Mouse (Mus musculus) lung, embryonic 16.5 days (tissue): ENCODE results near the gene Spdl1. TPM values are rescaled to one million over a fixed set of nuclear protein-coding genes. Genes with fewer than 3 reads are reported as not detected.
A peak's percentile ranks its signal among the peaks of the same experiment; 100 is the strongest.

Source experiments
- ATAC-seq: fragments of 200-750 bp; cut with Nextera tagmentation; 2 replicates; pipeline ENCODE4 v1.8.0; 2017; ENCODE audit warnings: low read depth, mild to moderate bottlenecking, moderate library complexity
- H3K27ac ChIP-seq: fragments of 300-500 bp; sonication (generic); 2 replicates; pipeline ENCODE4 v1.5.1; 2014; ENCODE audit warnings: mild to moderate bottlenecking, control low read depth, low read length
- H3K27me3 ChIP-seq: fragments of 300-500 bp; sonication (generic); 2 replicates; pipeline ENCODE4 v1.6.1; 2014; ENCODE audit warnings: low read depth, low read length, mixed read lengths; ENCODE audit not compliant: control insufficient read depth, insufficient read depth
- H3K36me3 ChIP-seq: fragments of 300-500 bp; sonication (generic); 2 replicates; pipeline ENCODE4 v1.6.1; 2014; ENCODE audit warnings: low read length; ENCODE audit not compliant: control insufficient read depth, insufficient read depth
- H3K4me1 ChIP-seq: fragments of 300-500 bp; sonication (generic); replicated peaks from 2 replicates; pipeline ENCODE4 v1.6.1; 2014; ENCODE audit warnings: low read length, mixed read lengths; ENCODE audit not compliant: control insufficient read depth, insufficient read depth
- H3K4me2 ChIP-seq: fragments of 300-500 bp; sonication (generic); 2 replicates; pipeline ENCODE4 v1.6.1; 2014; ENCODE audit warnings: low read depth, low read length, control low read depth
- H3K4me3 ChIP-seq: fragments of 300-500 bp; sonication (generic); 2 replicates; pipeline ENCODE4 v1.5.1; 2014; ENCODE audit warnings: mild to moderate bottlenecking, low read length, control low read depth
- H3K9ac ChIP-seq: fragments of 300-500 bp; sonication (generic); 2 replicates; pipeline ENCODE4 v1.6.1; 2014; ENCODE audit warnings: low read length, control low read depth
- H3K9me3 ChIP-seq: fragments of 300-500 bp; sonication (generic); 2 replicates; pipeline ENCODE4 v1.6.1; 2016; ENCODE audit warnings: low read length; ENCODE audit not compliant: control insufficient read depth
- WGBS: fragments of 180-500 bp; shearing (Covaris S2); extraction: QIAGEN DNeasy Blood & Tissue Kit; methylation state at CpG from one replicate; pipeline ENCODE4 v1.1.7; 2014; 5-methylcytosine and 5-hydroxymethylcytosine counted together
- polyA plus RNA-seq: library from polyadenylated mRNA; unstranded; fragments of >200 nt; fragmentation: Nextera tagmentation; extraction: Ambion mirVana; gene quantifications from 2 replicates; pipeline ENCODE4 v1.2.1, GENCODE M21; 2015

Gene Spdl1
- polyA plus RNA-seq, 1 experiment from 2014 or later: 22.4 TPM

DNA sequence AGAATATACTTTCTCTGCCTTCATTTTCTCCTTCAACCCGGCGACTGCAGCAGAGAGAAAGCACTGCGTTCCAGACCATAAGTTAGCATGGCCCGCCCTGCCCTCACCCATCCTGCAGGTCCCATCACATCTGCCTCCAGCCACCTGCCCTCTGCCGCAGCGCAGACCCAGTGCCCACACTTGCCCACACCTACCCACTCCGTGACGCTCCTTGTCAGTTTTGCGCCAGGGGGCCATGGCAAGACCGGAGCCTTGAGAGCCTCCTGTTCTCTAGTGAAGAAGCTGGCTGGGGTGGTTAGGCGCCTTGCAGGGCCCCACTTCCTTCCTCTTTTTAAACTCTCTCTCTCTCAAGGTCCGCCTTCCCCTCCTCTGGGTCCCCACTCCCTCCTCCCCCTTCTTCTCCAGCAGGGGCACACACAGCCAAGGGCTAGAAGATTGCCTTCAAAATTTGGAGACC lies 49.8 kb downstream of the Spdl1 start, which contains the start of gene Dock2:
Gene Dock2, minus strand, starts transcription at position 306 of the 457 bp plus-strand sequence.
- no peaks in the 10 kb centered on the region for H3K4me1 ChIP-seq
- H3K9ac ChIP-seq: no peak within 1 kb of the TSS
- H3K27ac ChIP-seq: no peak within 1 kb of the TSS
- 70% methylated on average over 12 of the region's 12 CpGs for WGBS
- no peaks in the 10 kb centered on the region for H3K36me3 ChIP-seq
- ATAC-seq: no peak
- H3K27me3 ChIP-seq: no peaks in the 10 kb centered on the region
- no peaks in the 10 kb centered on the region for H3K9me3 ChIP-seq
- 0 out of 2 replicates have a peak within 1 kb of the TSS, but pooled peaks have one; percentile 8 for H3K4me3 ChIP-seq
- no peak within 1 kb of the TSS for H3K4me2 ChIP-seq

DNA sequence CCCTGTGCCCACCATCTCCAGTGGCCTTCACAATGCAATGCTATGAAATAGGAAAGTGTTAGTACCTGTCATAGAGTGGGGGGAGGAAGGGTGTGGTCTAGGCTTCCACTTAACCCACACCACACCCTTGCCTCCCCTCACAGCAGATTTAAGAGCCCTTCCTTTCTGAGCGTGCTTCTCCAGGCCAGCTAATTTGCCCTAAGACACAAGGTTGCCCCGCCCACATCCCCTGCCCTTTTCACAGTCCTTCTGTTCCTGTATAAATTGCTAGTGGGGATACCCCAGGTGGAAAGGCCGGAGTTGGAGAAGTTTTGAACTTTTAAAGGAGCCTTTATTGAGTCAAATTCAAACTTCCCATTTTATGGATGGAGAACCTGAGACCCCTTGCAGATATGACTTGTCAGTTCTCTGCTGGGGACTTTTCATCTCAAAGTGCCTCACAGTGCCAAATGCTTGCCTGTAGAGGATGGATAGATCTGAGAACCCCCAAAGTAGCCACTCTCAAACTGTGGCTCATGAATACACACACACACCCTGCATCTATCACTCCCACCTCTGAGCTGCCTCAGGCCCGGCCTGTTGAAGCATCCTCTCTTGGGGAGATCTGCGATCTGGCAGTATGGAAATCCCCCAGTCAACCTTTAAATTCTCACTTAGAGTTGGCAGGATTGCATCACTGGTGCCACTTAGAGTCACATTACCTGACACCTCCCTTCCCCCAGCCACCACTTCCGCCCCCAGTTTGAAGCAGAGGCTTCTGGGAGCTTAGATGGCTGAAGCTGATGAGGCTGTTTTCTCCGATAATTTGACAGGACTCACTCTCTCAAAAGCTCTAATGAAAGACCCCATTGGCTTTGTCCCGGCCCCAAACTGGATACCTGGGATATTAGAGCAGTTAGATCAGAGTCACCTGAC lies 50.7 kb downstream of the Spdl1 start:
- Histone ChIP-seq H3K4me1 (no peaks in the 10 kb centered on the region), H3K36me3 (no peaks in the 10 kb centered on the region), H3K9ac (no peak overlapping the region), H3K9me3 (no peaks in the 10 kb centered on the region), H3K27ac (no peak overlapping the region), H3K4me2 (no peak overlapping the region), H3K4me3 (0 out of 2 replicates have a peak overlapping the region, but pooled peaks have one; percentile 8), H3K27me3 (no peaks in the 10 kb centered on the region)
- ATAC-seq: no peak
- WGBS: 62% methylated on average over 8 of the region's 8 CpGs

DNA sequence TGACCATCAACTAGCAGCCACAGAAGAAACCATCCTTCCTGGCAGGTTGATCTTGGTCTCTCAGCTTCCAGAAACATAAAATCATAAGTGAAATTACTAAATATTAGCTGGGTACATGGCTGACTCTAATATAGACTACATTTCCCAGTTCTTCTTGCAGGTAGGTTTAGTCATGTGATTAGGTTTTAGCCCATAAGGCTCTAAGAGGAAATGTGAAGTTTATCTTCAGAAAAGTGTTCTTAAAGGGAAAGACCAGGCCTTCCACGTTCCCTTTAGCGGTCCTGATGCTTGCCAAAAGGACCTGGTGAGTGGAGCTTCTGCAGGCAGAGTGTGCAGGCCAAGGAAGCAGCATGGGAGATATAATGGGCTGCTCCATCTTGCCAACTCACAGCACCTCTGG lies 52.7 kb downstream of the Spdl1 start:
- Histone ChIP-seq H3K4me1 (no peaks in the 10 kb centered on the region), H3K27me3 (no peaks in the 10 kb centered on the region), H3K4me2 (no peak overlapping the region), H3K9me3 (no peaks in the 10 kb centered on the region), H3K9ac (no peak overlapping the region), H3K36me3 (no peaks in the 10 kb centered on the region), H3K27ac (no peak overlapping the region), H3K4me3 (no peak overlapping the region)
- WGBS: 69% methylated on average over 2 of the region's 2 CpGs
- ATAC-seq: no peak

DNA sequence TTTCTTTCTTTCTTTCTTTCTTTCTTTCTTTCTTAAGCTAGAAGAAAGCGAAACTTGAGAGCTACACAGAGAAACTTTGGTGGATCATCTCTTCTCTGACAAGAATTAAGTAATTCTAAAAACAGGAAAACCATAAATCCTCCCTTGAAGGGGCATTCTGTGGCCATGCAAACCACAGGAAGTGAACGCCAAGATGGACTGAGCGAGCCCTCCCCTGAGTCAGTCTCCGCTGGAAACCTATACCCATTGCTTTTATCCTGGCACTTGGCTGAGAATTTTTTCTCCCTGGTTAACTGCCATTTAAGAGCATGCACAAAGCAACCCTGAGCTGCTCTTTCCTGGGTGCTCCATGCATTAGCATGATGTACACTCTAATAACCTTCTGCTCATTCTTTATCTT lies 53.5 kb downstream of the Spdl1 start:
- Histone ChIP-seq H3K36me3 (no peaks in the 10 kb centered on the region), H3K4me2 (no peak overlapping the region), H3K27me3 (no peaks in the 10 kb centered on the region), H3K4me3 (no peak overlapping the region), H3K27ac (no peak overlapping the region), H3K9me3 (no peaks in the 10 kb centered on the region), H3K9ac (no peak overlapping the region), H3K4me1 (no peaks in the 10 kb centered on the region)
- no peak for ATAC-seq
- 79% methylated on average over 4 of the region's 4 CpGs for WGBS

DNA sequence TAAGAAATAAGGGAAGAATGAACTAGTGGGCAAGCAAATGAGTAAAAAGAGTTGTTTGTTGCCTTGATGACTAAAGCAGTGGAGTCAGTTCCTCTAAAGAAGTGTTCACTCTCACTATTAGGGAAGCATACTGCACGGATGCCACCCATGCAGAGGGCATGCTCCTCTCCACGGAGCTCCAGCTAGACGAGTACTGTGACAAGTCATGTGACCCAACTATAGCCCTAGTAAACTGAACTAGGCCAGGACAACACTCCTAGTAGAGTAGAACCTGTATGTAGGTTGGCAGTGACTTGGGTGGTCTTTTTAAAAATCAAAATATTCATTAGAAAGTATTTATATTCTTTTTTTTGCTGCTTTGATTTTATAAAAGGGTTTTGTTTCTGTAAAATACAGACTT lies 55.1 kb downstream of the Spdl1 start:
- H3K4me2 ChIP-seq: no peak overlapping the region
- H3K36me3 ChIP-seq: no peaks in the 10 kb centered on the region
- H3K27me3 ChIP-seq: no peaks in the 10 kb centered on the region
- H3K4me3 ChIP-seq: no peak overlapping the region
- ATAC-seq: no peak
- no peaks in the 10 kb centered on the region for H3K9me3 ChIP-seq
- WGBS: 64% methylated on average over 3 of the region's 3 CpGs
- H3K27ac ChIP-seq: no peak overlapping the region
- H3K4me1 ChIP-seq: no peaks in the 10 kb centered on the region
- no peak overlapping the region for H3K9ac ChIP-seq

DNA sequence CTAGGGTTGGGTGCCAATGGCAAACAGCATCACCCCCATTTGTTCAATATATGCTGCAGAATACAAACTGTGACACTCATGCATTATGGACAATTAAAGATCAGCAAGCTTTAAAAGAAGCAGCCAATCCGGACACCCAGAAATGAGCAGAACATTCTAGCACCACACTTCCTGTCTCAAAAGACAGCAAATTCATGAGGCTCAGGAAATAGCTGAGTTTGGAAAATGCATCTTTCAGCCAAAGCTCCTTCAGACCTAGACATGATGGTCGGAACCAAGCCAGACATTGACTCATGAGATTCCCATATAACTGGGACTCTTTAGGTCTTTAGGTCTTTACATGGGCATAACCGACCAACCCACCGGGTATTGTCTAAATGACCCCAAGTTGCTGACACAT lies 55.9 kb downstream of the Spdl1 start:
- H3K27me3 ChIP-seq: no peaks in the 10 kb centered on the region
- H3K9me3 ChIP-seq: no peaks in the 10 kb centered on the region
- H3K9ac ChIP-seq: no peak overlapping the region
- no peaks in the 10 kb centered on the region for H3K4me1 ChIP-seq
- H3K27ac ChIP-seq: no peak overlapping the region
- no peak for ATAC-seq
- 84% methylated on average over 4 of the region's 4 CpGs for WGBS
- no peaks in the 10 kb centered on the region for H3K36me3 ChIP-seq
- no peak overlapping the region for H3K4me3 ChIP-seq
- no peak overlapping the region for H3K4me2 ChIP-seq

DNA sequence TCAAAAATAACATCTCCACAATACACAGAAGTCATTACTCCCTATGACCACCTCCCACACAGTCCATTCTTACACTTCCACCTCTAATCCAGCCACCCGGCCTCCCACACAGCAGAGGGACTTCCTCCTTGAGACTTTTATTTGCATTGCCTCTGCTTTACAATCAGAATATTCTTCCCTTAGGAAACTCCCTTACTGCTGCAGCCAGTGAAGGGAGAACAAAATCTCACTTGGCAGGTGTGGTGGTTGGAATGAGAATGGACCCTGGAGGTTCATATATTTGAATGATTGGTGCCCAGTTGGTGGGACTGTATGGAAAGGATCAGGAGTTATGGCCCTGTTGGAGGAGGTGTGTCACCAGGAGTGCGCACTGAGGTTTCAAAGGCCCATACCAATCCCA lies 57.4 kb downstream of the Spdl1 start:
- H3K27ac ChIP-seq: no peak overlapping the region
- H3K36me3 ChIP-seq: no peaks in the 10 kb centered on the region
- H3K4me1 ChIP-seq: no peaks in the 10 kb centered on the region
- no peak overlapping the region for H3K4me3 ChIP-seq
- no peaks in the 10 kb centered on the region for H3K27me3 ChIP-seq
- H3K4me2 ChIP-seq: no peak overlapping the region
- no peak overlapping the region for H3K9ac ChIP-seq
- 66% methylated on average over 2 of the region's 2 CpGs for WGBS
- H3K9me3 ChIP-seq: no peaks in the 10 kb centered on the region
- no peak for ATAC-seq

DNA sequence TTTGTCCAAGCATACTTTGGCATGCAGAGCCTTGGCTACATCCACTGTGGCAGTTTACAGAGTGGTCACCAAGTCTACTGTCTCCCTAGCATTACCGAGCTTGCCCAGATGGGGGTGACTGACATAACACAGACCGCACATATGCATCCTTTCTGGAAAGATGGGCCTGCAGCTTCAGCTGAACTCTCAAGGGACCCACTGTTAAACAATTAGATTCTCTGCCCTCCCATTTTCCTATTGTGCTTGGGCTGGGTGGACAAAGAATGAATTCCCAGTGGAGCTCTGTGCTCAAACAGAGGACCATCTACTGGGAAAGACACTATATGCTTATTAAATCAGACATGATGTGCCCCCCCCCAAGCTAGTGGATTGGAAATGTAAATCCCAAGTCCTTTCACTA lies 58.8 kb downstream of the Spdl1 start:
- no peaks in the 10 kb centered on the region for H3K9me3 ChIP-seq
- H3K4me1 ChIP-seq: no peaks in the 10 kb centered on the region
- H3K36me3 ChIP-seq: no peaks in the 10 kb centered on the region
- H3K27me3 ChIP-seq: no peaks in the 10 kb centered on the region
- no peak overlapping the region for H3K4me3 ChIP-seq
- H3K9ac ChIP-seq: no peak overlapping the region
- H3K27ac ChIP-seq: no peak overlapping the region
- no peak for ATAC-seq
- WGBS: 68% methylated on average over 2 of the region's 2 CpGs
- H3K4me2 ChIP-seq: no peak overlapping the region

DNA sequence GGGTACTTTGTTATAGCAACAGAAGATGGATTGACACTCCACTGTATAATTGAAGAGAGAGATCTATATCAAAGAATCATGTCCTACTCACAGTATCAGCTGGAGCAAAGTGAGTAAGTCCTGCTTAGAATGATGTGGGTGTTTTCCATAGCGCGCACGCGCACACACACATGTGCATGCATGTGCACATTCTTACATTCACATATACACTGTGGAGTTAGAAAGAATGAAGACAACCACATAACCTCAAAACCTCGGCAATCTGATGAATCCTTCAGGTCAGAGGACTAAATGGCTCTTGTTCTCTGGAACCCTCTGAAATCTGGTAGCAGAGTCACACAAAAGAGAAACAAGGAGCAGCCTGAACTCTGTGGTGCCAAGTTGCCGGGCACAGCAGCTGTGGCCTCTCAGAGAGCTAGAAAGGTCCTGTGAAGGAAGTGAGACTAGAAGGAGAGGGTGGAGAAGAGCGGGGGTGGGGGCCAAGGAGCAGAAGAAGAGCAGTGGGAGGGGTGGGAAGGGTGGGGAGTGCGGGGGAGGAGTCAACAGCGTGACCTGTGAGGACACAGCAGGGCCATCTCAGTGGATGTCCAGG lies 60.0 kb downstream of the Spdl1 start:
- ATAC-seq: no peak
- 79% methylated on average over 9 of the region's 9 CpGs for WGBS

More for the DNA sequence above, 60.0 kb downstream of the Spdl1 start:
- Histone ChIP-seq H3K9ac (no peak overlapping the region), H3K4me3 (no peak overlapping the region), H3K27ac (no peak overlapping the region), H3K9me3 (no peaks in the 10 kb centered on the region), H3K36me3 (no peaks in the 10 kb centered on the region), H3K27me3 (no peaks in the 10 kb centered on the region), H3K4me2 (no peak overlapping the region), H3K4me1 (no peaks in the 10 kb centered on the region)
